Mouse (Mus musculus) liver, embryonic 14.5 days (tissue): ENCODE measurements around the gene Jade2. TPM values are rescaled to one million over a fixed set of nuclear protein-coding genes. Genes with fewer than 3 reads are reported as not detected.

ENCODE experiments used
- ATAC-seq: fragments of 200-750 bp; cut with Nextera tagmentation; 2 replicates; pipeline ENCODE4 v1.8.0; 2017; ENCODE audit warnings: moderate number of reproducible peaks, mild to moderate bottlenecking, moderate library complexity; ENCODE audit not compliant: insufficient read depth
- DNase-seq, 3 experiments: peaks; one replicate each; pipeline ENCODE4 v3.0.0-alpha.2; 2012 to 2013; ENCODE audit warnings: low read depth in 3 of 3, low spot score in 3 of 3
- H3K27ac ChIP-seq: fragments of 300-500 bp; sonication (generic); 2 replicates; pipeline ENCODE4 v1.5.1; 2014; ENCODE audit warnings: moderate library complexity, mild to moderate bottlenecking, control low read depth, inconsistent platforms
- H3K27me3 ChIP-seq: fragments of 300-500 bp; sonication (generic); 2 replicates; pipeline ENCODE4 v1.6.1; 2014; ENCODE audit warnings: mild to moderate bottlenecking, low read length, moderate library complexity; ENCODE audit not compliant: control insufficient read depth, insufficient read depth
- H3K36me3 ChIP-seq: fragments of 300-500 bp; sonication (generic); replicated peaks from 2 replicates; pipeline ENCODE4 v1.6.1; 2014; ENCODE audit warnings: low read depth; ENCODE audit not compliant: control insufficient read depth, insufficient read depth
- H3K4me1 ChIP-seq, 2 experiments: fragments of 200-500 bp in 1 of 2; fragments of 300-500 bp in 1 of 2; sonication (generic) in 1 of 2; replicated peaks; 2 replicates each; pipeline ENCODE4 v1.6.1; 2012 to 2014; ENCODE audit warnings: antibody characterized with exemption in 1 of 2, inconsistent platforms in 1 of 2, low read length in 1 of 2; ENCODE audit not compliant: control insufficient read depth in 2 of 2, insufficient read depth in 2 of 2
- H3K4me2 ChIP-seq: fragments of 300-500 bp; sonication (generic); 2 replicates; pipeline ENCODE4 v1.6.1; 2014; ENCODE audit warnings: low read depth, mild to moderate bottlenecking, control low read depth, moderate library complexity
- H3K4me3 ChIP-seq, 2 experiments: fragments of 200-500 bp in 1 of 2; fragments of 300-500 bp in 1 of 2; sonication (generic) in 1 of 2; 2 replicates each; pipeline ENCODE4 v1.5.1; 2012 to 2014; ENCODE audit warnings: low read depth in 2 of 2, low read length in 2 of 2, mild to moderate bottlenecking in 2 of 2, control low read depth in 1 of 2, inconsistent platforms in 1 of 2, moderate library complexity in 1 of 2; ENCODE audit not compliant: insufficient read depth in 1 of 2
- H3K9ac ChIP-seq: fragments of 300-500 bp; sonication (generic); replicated peaks from 2 replicates; pipeline ENCODE4 v1.6.1; 2014; ENCODE audit warnings: mild to moderate bottlenecking, control low read depth, moderate library complexity
- H3K9me3 ChIP-seq: fragments of 300-500 bp; sonication (generic); 2 replicates; pipeline ENCODE4 v1.6.1; 2016; ENCODE audit warnings: low read length, mixed read lengths; ENCODE audit not compliant: control insufficient read depth
- CTCF ChIP-seq: IDR thresholded peaks from 2 replicates; pipeline ENCODE4 v1.5.1; 2016; ENCODE audit warnings: antibody characterized with exemption, low read depth, control low read depth
- EP300 ChIP-seq: IDR thresholded peaks from 2 replicates; pipeline ENCODE4 v1.6.1; 2016; ENCODE audit warnings: antibody characterized with exemption, low read depth
- WGBS: fragments of 180-500 bp; shearing (Covaris S2); extraction: QIAGEN DNeasy Blood & Tissue Kit; methylation state at CpG from one replicate; pipeline ENCODE4 v1.1.7; 2014; ENCODE audit not compliant: insufficient replicate concordance; 5-methylcytosine and 5-hydroxymethylcytosine counted together
- polyA plus RNA-seq, 2 experiments: library from polyadenylated mRNA; depleted of rRNA in 1 of 2; stranded (reverse) in 1 of 2; unstranded in 1 of 2; fragments of >200 nt; fragmentation: Nextera tagmentation in 1 of 2; extraction: Ambion mirVana in 1 of 2; gene quantifications; 2 replicates each; pipeline versions ENCODE4 v1.2.1 to v1.2.3; 2012 to 2014

Gene Jade2
- polyA plus RNA-seq, 2 experiments: 0.46 to 0.77 TPM

- ATAC-seq: no peak
- Histone ChIP-seq H3K27ac (no peak overlapping the region), H3K4me1 (peaks cover 0 to 9% of the 10 kb centered on the region in 2 experiments; a peak in 3 of 4 replicates), H3K9me3 (no peaks in the 10 kb centered on the region), H3K9ac (no peak overlapping the region), H3K4me2 (no peak overlapping the region), H3K36me3 (no peaks in the 10 kb centered on the region), H3K4me3 (no peak overlapping the region), H3K27me3 (no peaks in the 10 kb centered on the region)
- DNase-seq: no peak
- no peak for TF ChIP-seq CTCF
- TF ChIP-seq EP300: no peak
- 75% methylated on average over 5 of the region's 5 CpGs for WGBS
Measured at GRCm38 (mm10) chr11:51873141-51873540, 15.7 kb upstream of the Jade2 start.

- no peaks in the 10 kb centered on the region for H3K36me3 ChIP-seq
- H3K4me2 ChIP-seq: no peak overlapping the region
- no peaks in the 10 kb centered on the region for H3K27me3 ChIP-seq
- no peaks in the 10 kb centered on the region; a peak in 1 of 4 replicates for H3K4me1 ChIP-seq
- ATAC-seq (no peak), DNase-seq (no peak)
- no peak overlapping the region for H3K9ac ChIP-seq
- H3K4me3 ChIP-seq: no peak overlapping the region
- TF ChIP-seq EP300: no peak
- TF ChIP-seq CTCF: no peak
- no peak overlapping the region for H3K27ac ChIP-seq
- 73% methylated on average over 10 of the region's 10 CpGs for WGBS
- no peaks in the 10 kb centered on the region for H3K9me3 ChIP-seq
Measured at GRCm38 (mm10) chr11:51867261-51867660, 9.8 kb upstream of the Jade2 start.

GRCm38 (mm10) chr11:51866020-51866419, 8.6 kb upstream of the Jade2 start:
- Histone ChIP-seq H3K4me3 (no peak overlapping the region), H3K27me3 (no peaks in the 10 kb centered on the region), H3K4me1 (no peaks in the 10 kb centered on the region; a peak in 1 of 4 replicates), H3K27ac (no peak overlapping the region), H3K9me3 (no peaks in the 10 kb centered on the region), H3K4me2 (no peak overlapping the region), H3K9ac (no peak overlapping the region), H3K36me3 (no peaks in the 10 kb centered on the region)
- TF ChIP-seq EP300: no peak
- TF ChIP-seq CTCF: no peak
- ATAC-seq (peak; percentile 23; the same call in 1 of the 2 replicates), DNase-seq (peak in 1 of 3 experiments; percentile 23)
- WGBS: 28% methylated on average over 3 of the region's 3 CpGs

- TF ChIP-seq CTCF: no peak
- no peak for TF ChIP-seq EP300
- Histone ChIP-seq H3K4me3 (no peak overlapping the region), H3K36me3 (no peaks in the 10 kb centered on the region), H3K27ac (no peak overlapping the region), H3K9ac (no peak overlapping the region), H3K9me3 (no peaks in the 10 kb centered on the region), H3K4me1 (no peaks in the 10 kb centered on the region), H3K27me3 (peaks cover 22% of the 10 kb centered on the region), H3K4me2 (no peak overlapping the region)
- DNase-seq (no peak), ATAC-seq (no peak)
- 75% methylated on average over 8 of the region's 8 CpGs for WGBS
Measured at GRCm38 (mm10) chr11:51860666-51861065, 3.2 kb upstream of the Jade2 start.

- H3K4me1 ChIP-seq: peaks cover 2 to 3% of the 10 kb centered on the region in 2 experiments; a peak in 2 of 4 replicates
- peaks cover 22% of the 10 kb centered on the region for H3K27me3 ChIP-seq
- no peak overlapping the region for H3K9ac ChIP-seq
- DNase-seq (no peak), ATAC-seq (no peak)
- H3K4me2 ChIP-seq: no peak overlapping the region
- H3K27ac ChIP-seq: no peak overlapping the region
- TF ChIP-seq EP300: no peak
- TF ChIP-seq CTCF: no peak
- H3K4me3 ChIP-seq: no peak overlapping the region
- H3K36me3 ChIP-seq: no peaks in the 10 kb centered on the region
- H3K9me3 ChIP-seq: no peaks in the 10 kb centered on the region
- 47% methylated on average over 2 of the region's 2 CpGs for WGBS
Measured at GRCm38 (mm10) chr11:51859561-51859960, 2.1 kb upstream of the Jade2 start.
